Mouse (Mus musculus) hindbrain, postnatal 0 days (tissue): Measurements from ENCODE around the gene Nr2e1. TPM values are rescaled to one million over a fixed set of nuclear protein-coding genes. Genes with fewer than 3 reads are reported as not detected.

Experiments used
- ATAC-seq: fragments of 200-750 bp; cut with Nextera tagmentation; 2 replicates; pipeline ENCODE4 v1.8.0; 2017; ENCODE audit warnings: mild to moderate bottlenecking, moderate TSS enrichment, moderate library complexity
- DNase-seq: peaks from one replicate; pipeline ENCODE4 v3.0.0-alpha.2; 2015; ENCODE audit warnings: low spot score
- H3K27ac ChIP-seq: fragments of 300-500 bp; sonication (generic); 2 replicates; pipeline ENCODE4 v1.5.1; 2014; ENCODE audit warnings: mild to moderate bottlenecking
- H3K27me3 ChIP-seq: fragments of 300-500 bp; sonication (generic); 2 replicates; pipeline ENCODE4 v1.6.1; 2014; ENCODE audit warnings: low read length, mixed read lengths; ENCODE audit not compliant: insufficient read depth
- H3K36me3 ChIP-seq: fragments of 300-500 bp; sonication (generic); 2 replicates; pipeline ENCODE4 v1.6.1; 2014; ENCODE audit warnings: low read length, mixed read lengths; ENCODE audit not compliant: insufficient read depth
- H3K4me1 ChIP-seq: fragments of 300-500 bp; sonication (generic); 2 replicates; pipeline ENCODE4 v1.6.1; 2014; ENCODE audit warnings: antibody characterized with exemption, low read length, mixed read lengths; ENCODE audit not compliant: insufficient read depth
- H3K4me2 ChIP-seq: fragments of 300-500 bp; sonication (generic); 2 replicates; pipeline ENCODE4 v1.6.1; 2014; ENCODE audit warnings: low read depth, mild to moderate bottlenecking, low read length, moderate library complexity, mixed read lengths
- H3K4me3 ChIP-seq: fragments of 300-500 bp; sonication (generic); 2 replicates; pipeline ENCODE4 v1.5.1; 2014; ENCODE audit warnings: low read length
- H3K9ac ChIP-seq: fragments of 300-500 bp; sonication (generic); replicated peaks from 2 replicates; pipeline ENCODE4 v1.6.1; 2014; ENCODE audit warnings: mild to moderate bottlenecking, low read length, moderate library complexity, mixed read lengths
- H3K9me3 ChIP-seq: fragments of 300-500 bp; sonication (generic); 2 replicates; pipeline ENCODE4 v1.6.1; 2016; ENCODE audit warnings: low read length, mixed read lengths
- CTCF ChIP-seq: IDR thresholded peaks from 2 replicates; pipeline ENCODE4 v1.5.1; 2016; ENCODE audit warnings: antibody characterized with exemption, control low read depth, low read depth
- WGBS: fragments of 180-500 bp; shearing (Covaris S2); extraction: QIAGEN DNeasy Blood & Tissue Kit; methylation state at CpG from one replicate; pipeline ENCODE4 v1.1.7; 2014; 5-methylcytosine and 5-hydroxymethylcytosine counted together
- polyA plus RNA-seq: library from polyadenylated mRNA; unstranded; fragments of >200 nt; fragmentation: Nextera tagmentation; extraction: Ambion mirVana; gene quantifications from 2 replicates; pipeline ENCODE4 v1.2.1, GENCODE M21; 2015
- total RNA-seq: library from RNA; depleted of rRNA; stranded (reverse); fragments of >200 nt; gene quantifications from 2 replicates; pipeline ENCODE4 v1.2.3, GENCODE M21; 2014

Gene Nr2e1
- total and polyA plus RNA-seq, 2 experiments from 2014 or later: 0.10 TPM; not detected in 1

GRCm38 (mm10) chr10:42577525-42578280 is 5.7 kb downstream of the Nr2e1 start:
- H3K4me2 ChIP-seq: no peak overlapping the region
- no peak for DNase-seq
- no peak for ATAC-seq
- peaks cover 89% of the 10 kb centered on the region for H3K27me3 ChIP-seq
- H3K27ac ChIP-seq: no peak overlapping the region
- no peak overlapping the region for H3K9ac ChIP-seq
- WGBS: 2% methylated on average over 15 of the region's 15 CpGs
- peaks cover 3% of the 10 kb centered on the region; the same call in 1 of the 2 replicates for H3K4me1 ChIP-seq
- H3K9me3 ChIP-seq: no peaks in the 10 kb centered on the region
- no peaks in the 10 kb centered on the region for H3K36me3 ChIP-seq
- no peak overlapping the region for H3K4me3 ChIP-seq
- TF ChIP-seq CTCF: no peak

GRCm38 (mm10) chr10:42574639-42575038 is 8.8 kb downstream of the Nr2e1 start:
- Histone ChIP-seq H3K36me3 (no peaks in the 10 kb centered on the region), H3K27me3 (peaks cover 93% of the 10 kb centered on the region), H3K9ac (no peak overlapping the region), H3K27ac (no peak overlapping the region), H3K4me3 (no peak overlapping the region), H3K4me2 (no peak overlapping the region), H3K4me1 (peaks cover 6% of the 10 kb centered on the region; the same call in 1 of the 2 replicates), H3K9me3 (no peaks in the 10 kb centered on the region)
- ATAC-seq (no peak), DNase-seq (no peak)
- WGBS: 3% methylated on average over 10 of the region's 10 CpGs
- no peak for TF ChIP-seq CTCF

- no peak overlapping the region for H3K27ac ChIP-seq
- peak overlapping the region; percentile 13 for H3K4me3 ChIP-seq
- 2% methylated on average over 15 of the region's 15 CpGs for WGBS
- H3K4me2 ChIP-seq: peak overlapping the region; percentile 37
- no peaks in the 10 kb centered on the region for H3K36me3 ChIP-seq
- ATAC-seq (no peak), DNase-seq (no peak)
- no peak overlapping the region for H3K9ac ChIP-seq
- H3K9me3 ChIP-seq: no peaks in the 10 kb centered on the region
- H3K27me3 ChIP-seq: peaks cover 91% of the 10 kb centered on the region
- no peak for TF ChIP-seq CTCF
- peaks cover 6% of the 10 kb centered on the region; the same call in 1 of the 2 replicates for H3K4me1 ChIP-seq
Observed at GRCm38 (mm10) chr10:42572971-42573370, 10.5 kb downstream of the Nr2e1 start.

- Histone ChIP-seq H3K9ac (no peak overlapping the region), H3K36me3 (no peaks in the 10 kb centered on the region), H3K9me3 (no peaks in the 10 kb centered on the region), H3K4me3 (peak overlapping the region; percentile 13), H3K27me3 (peaks cover 89% of the 10 kb centered on the region), H3K4me1 (peaks cover 6% of the 10 kb centered on the region; the same call in 1 of the 2 replicates), H3K27ac (no peak overlapping the region), H3K4me2 (peak overlapping the region; percentile 37)
- ATAC-seq (0 out of 2 replicates have a peak, but pooled peaks have one; percentile 29), DNase-seq (no peak)
- WGBS: 1% methylated on average over 20 of the region's 20 CpGs
- TF ChIP-seq CTCF: no peak
Observed at GRCm38 (mm10) chr10:42572567-42572966, 10.9 kb downstream of the Nr2e1 start.

GRCm38 (mm10) chr10:42562272-42562671 is 21.2 kb downstream of the Nr2e1 start:
- Histone ChIP-seq H3K4me1 (no peaks in the 10 kb centered on the region), H3K27ac (no peak overlapping the region), H3K4me2 (0 out of 2 replicates have a peak overlapping the region, but pooled peaks have one; percentile 18), H3K4me3 (no peak overlapping the region), H3K27me3 (peaks cover 47% of the 10 kb centered on the region), H3K9me3 (no peaks in the 10 kb centered on the region), H3K36me3 (no peaks in the 10 kb centered on the region), H3K9ac (no peak overlapping the region)
- no peak for TF ChIP-seq CTCF
- no peak for ATAC-seq
- no peak for DNase-seq
- WGBS: 4% methylated on average over 12 of the region's 12 CpGs

- no peak for TF ChIP-seq CTCF
- no peak overlapping the region for H3K9ac ChIP-seq
- H3K27me3 ChIP-seq: peaks cover 24% of the 10 kb centered on the region; the same call in 1 of the 2 replicates
- no peak overlapping the region for H3K4me3 ChIP-seq
- WGBS: 79% methylated on average over 5 of the region's 5 CpGs
- no peak overlapping the region for H3K27ac ChIP-seq
- DNase-seq (no peak), ATAC-seq (no peak)
- no peaks in the 10 kb centered on the region for H3K9me3 ChIP-seq
- H3K4me1 ChIP-seq: no peaks in the 10 kb centered on the region
- no peak overlapping the region for H3K4me2 ChIP-seq
- H3K36me3 ChIP-seq: no peaks in the 10 kb centered on the region
Observed at GRCm38 (mm10) chr10:42559581-42560200, 23.7 kb downstream of the Nr2e1 start.
